Mouse (Mus musculus) right cerebral cortex, postnatal 4 days (tissue): ENCODE results near the gene Mb.

ENCODE experiments used
- DNase-seq: peaks from one replicate; pipeline ENCODE4 v3.0.0-alpha.2; 2022

Gene Mb

GRCm38 (mm10) chr15:76973855-76974651 is 76.4 kb downstream of the Mb start:
- DNase-seq: peak; percentile 93

GRCm38 (mm10) chr15:76973272-76973854 is 77.1 kb downstream of the Mb start:
- no peak for DNase-seq

GRCm38 (mm10) chr15:76972661-76973060 is 77.8 kb downstream of the Mb start:
- DNase-seq: no peak
